Mouse (Mus musculus) heart, postnatal 14 days (tissue): ENCODE results near the gene Tfap2a. TPM values are rescaled to one million over a fixed set of nuclear protein-coding genes. Genes with fewer than 3 reads are reported as not detected.
A peak's percentile ranks its signal among the peaks of the same experiment; 100 is the strongest.

ENCODE experiments used
- DNase-seq, 2 experiments: peaks; one replicate each; pipeline ENCODE4 v3.0.0; 2021 to 2022
- intact Hi-C: fragments of 180-260 bp; cut with DNase I; formaldehyde crosslinking; loops from one replicate; pipeline ENCODE4 v1.15.1; 2025
- total RNA-seq, 2 experiments: library from RNA; stranded (reverse); gene quantifications; 2 replicates each; pipeline ENCODE4 v1.2.3; 2021

Gene Tfap2a
- total RNA-seq, 2 experiments from 2014 or later, result 0.22 to 0.26 TPM

GRCm38 (mm10) chr13:40735416-40736106, 2.6 kb downstream of the Tfap2a start:
- no peak for DNase-seq
- intact Hi-C loops, result no loop called here

- no peak for DNase-seq
- intact Hi-C loops, result no loop called here
Measured at GRCm38 (mm10) chr13:40734316-40734965, 3.7 kb downstream of the Tfap2a start.

DNA sequence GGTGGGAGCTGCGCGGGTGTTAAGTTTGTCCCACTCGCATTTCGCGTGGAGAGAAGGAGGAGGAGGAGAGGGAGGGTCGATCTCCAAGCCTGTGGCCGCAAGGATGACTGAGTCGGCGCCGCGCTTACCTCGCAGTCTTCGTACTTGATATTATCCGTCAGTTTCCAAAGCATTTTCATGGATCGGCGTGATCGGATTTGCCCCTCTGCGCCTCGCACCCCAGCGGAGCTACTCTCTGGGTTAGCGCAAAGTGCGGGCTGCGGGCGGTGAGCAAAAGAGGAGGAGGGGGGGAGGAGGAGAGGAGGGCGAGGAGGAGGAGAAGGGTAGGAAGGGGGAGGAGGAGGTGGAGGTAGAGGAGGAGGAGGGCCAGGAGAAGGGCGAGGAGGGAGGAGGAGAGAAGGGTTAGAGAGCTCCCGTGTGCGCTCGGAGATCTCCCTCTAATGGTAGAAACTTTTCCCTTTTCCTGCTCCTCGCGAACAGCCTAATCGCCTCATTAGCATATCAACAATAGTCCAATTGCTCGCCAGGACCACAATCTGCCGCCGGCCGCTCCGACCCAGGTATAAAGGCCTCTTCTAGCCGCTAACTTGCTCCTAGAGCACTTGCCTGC, 4.5 kb downstream of the Tfap2a start:
- DNase-seq, result no peak
- intact Hi-C loops, result no loop called here

DNA sequence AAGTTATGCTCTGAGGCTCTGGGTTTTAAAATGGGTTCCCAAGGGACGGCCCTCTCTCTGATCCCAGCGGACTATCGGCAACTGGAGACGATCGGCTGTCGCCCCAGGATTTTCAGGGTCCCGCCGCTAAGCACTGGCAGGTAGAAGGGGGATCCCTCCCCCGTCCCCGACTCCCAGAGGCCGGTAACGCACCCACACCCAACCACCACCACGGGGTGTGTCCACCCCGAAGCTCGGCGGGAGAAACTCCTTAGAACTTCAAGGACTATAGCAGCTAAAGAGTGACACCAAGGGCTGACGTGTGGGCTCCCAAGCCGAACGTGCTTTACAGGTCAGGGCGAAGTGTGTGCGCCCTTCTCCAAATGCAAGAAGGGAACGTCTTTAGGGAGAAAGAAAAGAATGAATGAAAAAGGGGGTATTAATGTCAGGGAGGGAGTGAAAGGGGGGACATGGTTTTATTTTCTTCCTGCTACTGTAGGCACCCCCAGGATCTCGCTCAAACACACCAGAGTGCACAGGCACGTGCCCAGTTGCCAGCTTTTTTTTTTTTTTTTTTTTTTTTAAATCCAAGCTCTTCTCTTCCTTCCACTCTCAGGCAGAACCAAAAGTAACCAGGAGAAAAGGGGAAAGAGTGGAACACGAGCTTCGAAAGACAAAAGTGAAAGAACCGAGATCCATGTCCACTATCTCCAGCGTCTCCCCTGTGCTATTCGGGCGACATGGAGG, 5.2 kb downstream of the Tfap2a start:
- DNase-seq, result no peak
- intact Hi-C loops, result no loop called here

- intact Hi-C loops, result no loop called here
- no peak for DNase-seq
Measured at GRCm38 (mm10) chr13:40732085-40732484, 6.1 kb downstream of the Tfap2a start.

- peak; percentile 30 to 44 for DNase-seq
- intact Hi-C loops, result no loop called here
Measured at GRCm38 (mm10) chr13:40731179-40731841, 6.9 kb downstream of the Tfap2a start.

DNA sequence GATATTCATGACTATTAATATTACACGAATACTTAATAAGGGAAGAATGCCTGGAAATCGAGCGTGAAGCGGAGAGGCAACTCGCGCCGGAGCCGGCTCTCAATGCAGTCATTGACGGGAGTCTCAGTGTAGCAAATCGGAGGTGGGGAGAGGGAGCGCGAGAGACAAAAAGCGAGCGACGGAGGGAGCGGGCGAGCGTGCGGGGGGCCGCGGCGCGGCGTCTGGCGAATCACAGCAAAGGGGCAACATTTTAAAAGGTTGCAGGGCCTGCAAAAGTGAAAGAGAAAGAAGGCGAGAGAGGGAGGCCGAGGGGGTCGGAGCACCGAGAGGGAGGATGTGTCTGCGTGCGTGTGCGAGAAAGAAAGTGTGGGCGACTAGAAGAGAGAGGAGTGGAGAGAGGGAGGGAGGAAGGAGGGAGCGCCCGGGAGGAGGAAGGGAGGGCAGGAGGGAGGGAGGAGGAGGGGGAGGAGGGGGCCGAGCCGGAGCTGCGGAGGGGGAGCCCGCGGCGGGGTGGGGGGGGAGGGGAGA, 7.5 kb downstream of the Tfap2a start:
- peak; percentile 34 to 47 for DNase-seq
- intact Hi-C loops, result no loop called here

GRCm38 (mm10) chr13:40729592-40730431, 8.4 kb downstream of the Tfap2a start:
- peak; percentile 20 to 27 for DNase-seq
- intact Hi-C loops, result no loop called here

DNA sequence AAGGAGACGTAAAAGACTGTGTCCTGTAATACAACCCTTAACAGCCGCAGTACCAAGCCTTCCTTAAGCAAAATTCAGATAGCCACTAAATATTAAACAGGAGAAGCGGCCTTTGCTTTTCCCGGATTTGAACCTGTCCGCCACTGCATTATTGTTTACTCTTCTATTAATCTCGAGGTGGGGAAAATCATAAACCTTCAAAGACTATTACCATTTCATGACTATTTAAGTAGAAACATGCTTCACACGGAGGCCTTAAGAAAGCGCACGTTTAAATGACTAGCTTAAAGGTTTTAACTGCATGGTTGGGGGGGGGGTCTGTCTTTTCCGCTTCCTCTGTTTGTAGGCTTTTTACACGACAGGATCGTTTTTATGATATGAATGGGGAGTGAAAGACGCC, 9.1 kb downstream of the Tfap2a start:
- intact Hi-C loops, result no loop called here
- no peak for DNase-seq

DNA sequence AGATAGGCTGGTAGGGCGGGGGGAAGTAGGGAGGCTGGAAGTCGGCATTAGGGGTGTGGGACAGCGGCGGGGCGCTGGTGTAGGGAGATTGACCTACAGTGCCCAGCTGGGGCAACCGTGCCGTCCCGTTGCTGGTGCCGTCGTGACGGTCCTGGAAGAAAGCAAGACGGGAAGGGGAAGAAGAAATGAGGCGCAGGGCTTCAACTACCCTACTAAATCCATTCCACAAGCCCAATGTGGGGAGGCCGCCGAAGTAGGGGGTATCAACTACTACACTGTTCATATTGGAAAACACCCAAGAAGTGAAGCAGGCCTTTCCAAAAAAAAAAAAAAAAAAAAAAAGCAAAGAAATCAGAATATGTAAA, 9.6 kb downstream of the Tfap2a start:
- DNase-seq, result no peak
- intact Hi-C loops, result no loop called here

DNA sequence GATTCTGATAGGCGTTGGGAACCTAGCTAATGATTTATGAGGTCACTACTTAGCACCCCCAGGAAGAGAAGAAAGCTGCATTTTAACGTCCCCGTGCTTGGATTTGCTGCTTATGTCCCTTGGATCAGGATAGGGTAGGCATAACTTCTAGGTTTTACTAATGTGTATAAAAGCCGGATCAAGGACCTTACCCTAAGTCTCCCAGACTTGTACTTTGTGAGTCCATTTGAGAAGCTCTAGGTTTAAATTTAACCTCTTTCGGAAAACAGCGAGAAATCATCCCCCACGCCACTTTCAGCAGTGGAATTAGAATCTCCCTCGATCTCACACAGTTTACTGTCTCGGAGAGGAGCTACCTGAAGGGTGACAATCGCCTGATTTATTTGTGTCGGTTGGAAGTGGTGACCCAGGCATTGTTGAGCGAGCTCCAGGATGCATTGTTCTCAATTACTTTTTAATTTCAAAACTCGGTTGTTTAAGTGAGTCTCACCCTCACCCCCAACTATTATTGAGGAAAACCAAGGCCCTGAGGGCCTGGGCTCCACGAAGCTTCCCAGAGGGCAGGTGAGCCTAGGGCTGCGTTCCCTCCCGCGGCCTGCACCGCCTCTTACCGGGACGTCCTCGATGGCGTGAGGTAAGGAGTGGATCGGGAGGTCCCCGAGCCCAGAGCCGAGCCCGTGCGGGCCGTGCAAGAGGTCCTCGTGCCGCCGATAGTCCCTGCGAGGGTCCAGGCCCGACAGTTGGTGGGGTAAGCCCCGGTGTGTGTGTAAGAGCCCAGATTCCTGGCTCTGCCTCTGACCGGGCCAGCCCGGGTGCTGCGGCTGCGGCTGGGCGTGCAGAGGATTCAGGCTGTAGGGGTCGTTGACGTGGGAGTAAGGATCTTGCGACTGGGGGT, 10.2 kb downstream of the Tfap2a start:
- DNase-seq, result no peak
- intact Hi-C loops, result no loop called here

GRCm38 (mm10) chr13:40725924-40726323, 12.3 kb downstream of the Tfap2a start:
- DNase-seq, result no peak
- intact Hi-C loops, result no loop called here

GRCm38 (mm10) chr13:40723598-40723920, 14.6 kb downstream of the Tfap2a start:
- intact Hi-C loops, result no loop called here
- DNase-seq, result no peak

- peak; percentile 90 to 92 for DNase-seq
- intact Hi-C loops, result no loop called here
Measured at GRCm38 (mm10) chr13:40722741-40723597, 15.2 kb downstream of the Tfap2a start.

- no peak for DNase-seq
- intact Hi-C loops, result no loop called here
Measured at GRCm38 (mm10) chr13:40719741-40720082, 18.5 kb downstream of the Tfap2a start.

DNA sequence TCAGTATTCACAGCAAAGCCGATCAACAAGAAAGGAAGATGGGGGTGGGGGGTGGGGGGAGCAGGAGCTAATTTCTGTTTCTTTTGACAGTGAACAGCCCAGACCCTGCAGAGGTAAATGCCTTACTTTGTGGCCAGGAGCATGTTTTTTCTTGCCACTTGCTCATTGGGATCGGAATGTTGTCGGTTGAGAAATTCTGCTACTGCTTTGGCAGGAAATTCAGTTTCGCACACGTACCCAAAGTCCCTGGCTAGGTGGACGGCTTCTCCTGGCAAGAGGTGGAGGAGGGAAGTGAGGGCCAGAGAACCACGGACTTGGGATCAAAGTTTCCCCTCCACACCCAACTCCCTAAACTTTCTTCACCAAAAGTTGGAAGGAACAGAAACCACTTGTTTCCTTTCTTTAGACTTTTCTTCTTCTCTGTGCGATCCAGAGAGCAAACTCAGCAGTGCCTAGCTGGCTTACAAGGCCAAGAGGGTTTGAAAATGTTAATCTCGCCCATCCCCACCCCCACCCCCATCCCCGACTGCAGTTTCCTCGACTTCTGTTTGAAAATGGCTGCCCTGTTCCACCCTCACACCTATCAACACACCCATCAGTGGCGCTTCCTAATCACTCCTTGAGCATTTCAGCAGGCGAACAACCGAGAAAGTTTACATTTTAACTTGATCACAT, 19.0 kb downstream of the Tfap2a start:
- intact Hi-C loops, result no loop called here
- no peak for DNase-seq
